Mouse (Mus musculus): Measurements from ENCODE around the gene Tada2b.

DNA sequence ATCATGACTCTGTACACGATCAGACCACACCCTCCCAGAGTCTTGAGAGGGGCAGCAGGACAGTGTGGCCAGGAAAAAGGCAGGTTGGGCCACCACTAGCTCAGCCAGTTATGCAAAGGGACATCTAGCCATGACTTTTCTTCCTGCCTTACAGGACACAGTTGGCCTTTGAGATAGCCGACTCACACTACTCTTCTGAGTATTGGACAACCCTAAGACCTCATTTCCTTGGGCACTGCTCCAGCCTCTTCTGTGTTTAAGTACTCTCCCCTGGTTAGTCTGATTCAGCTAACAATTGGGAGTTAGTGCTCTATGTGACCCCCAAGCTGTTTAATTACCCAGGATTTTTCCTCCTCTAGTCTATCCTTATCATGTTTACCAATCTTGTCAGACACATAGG lies 4.3 kb downstream of the Tada2b start:
- no peak for TF ChIP-seq CTCF (IDR thresholded peaks at IDR 0.05; ENCODE audit: extremely low read depth, insufficient read depth, low read length)
- TF ChIP-seq POLR2A (IDR thresholded peaks at IDR 0.05; ENCODE audit: extremely low read depth, insufficient read depth, low read length), result no peak
